Mouse (Mus musculus): Measurements from ENCODE around the gene Cdkal1.

DNA sequence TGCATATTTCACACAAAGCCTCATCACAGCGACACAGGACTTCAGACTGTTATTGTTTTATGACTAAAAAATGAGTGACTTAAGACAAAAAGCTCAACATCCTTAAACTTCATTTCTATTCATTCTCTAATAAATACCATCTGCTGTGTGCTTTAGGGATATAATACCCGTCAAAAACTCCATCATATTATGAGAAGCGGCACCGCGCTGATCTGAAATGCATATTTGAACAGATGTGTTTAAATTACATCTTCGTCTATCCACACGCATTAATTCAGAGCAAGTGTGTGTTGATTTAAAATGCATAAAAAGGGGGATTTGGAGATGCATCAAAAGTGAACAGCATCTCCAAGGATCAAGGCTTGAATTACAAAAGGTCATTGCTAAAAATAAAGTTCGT lies 365.1 kb downstream of the Cdkal1 start:
- no peak for TF ChIP-seq CTCF (IDR thresholded peaks at IDR 0.05; ENCODE audit: control insufficient read depth, insufficient read depth, insufficient read length)
- TF ChIP-seq USF1 (IDR thresholded peaks at IDR 0.05; ENCODE audit: low read depth), result no peak
- TF ChIP-seq MYOG (IDR thresholded peaks at IDR 0.05; ENCODE audit: control insufficient read depth, extremely low read depth, insufficient read length), result no peak
- TF ChIP-seq CEBPB (IDR thresholded peaks at IDR 0.05; ENCODE audit: low read depth), result no peak
- TF ChIP-seq MAX (IDR thresholded peaks at IDR 0.05), result no peak
- TF ChIP-seq FOSL1 (IDR thresholded peaks at IDR 0.05; ENCODE audit: insufficient read depth, low read length, poor library complexity, severe bottlenecking), result no peak
